Mouse (Mus musculus) intestine, embryonic 14.5 days (tissue): ENCODE results near the gene Crhr1. TPM values are rescaled to one million over a fixed set of nuclear protein-coding genes. Genes with fewer than 3 reads are reported as not detected.

ENCODE experiments used
- ATAC-seq: fragments of 200-750 bp; cut with Nextera tagmentation; replicated peaks from 2 replicates; pipeline ENCODE4 v1.8.0; 2017; ENCODE audit warnings: low read depth, moderate number of reproducible peaks, moderate TSS enrichment, moderate library complexity; ENCODE audit not compliant: low FRiP score, low TSS enrichment
- DNase-seq: peaks from one replicate; pipeline ENCODE4 v3.0.0-alpha.2; 2018; ENCODE audit warnings: low spot score
- H3K27ac ChIP-seq: fragments of 300-500 bp; sonication (generic); 2 replicates; pipeline ENCODE4 v1.5.1; 2014; ENCODE audit warnings: low read depth, mild to moderate bottlenecking, control low read depth
- H3K27me3 ChIP-seq: fragments of 300-500 bp; sonication (generic); replicated peaks from 2 replicates; pipeline ENCODE4 v1.6.1; 2014; ENCODE audit warnings: low read length, control low read depth; ENCODE audit not compliant: control insufficient read depth, insufficient read depth
- H3K36me3 ChIP-seq: fragments of 300-500 bp; sonication (generic); 2 replicates; pipeline ENCODE4 v1.6.1; 2014; ENCODE audit warnings: low read length, control low read depth; ENCODE audit not compliant: control insufficient read depth, insufficient read depth
- H3K4me1 ChIP-seq: fragments of 300-500 bp; sonication (generic); replicated peaks from 2 replicates; pipeline ENCODE4 v1.6.1; 2014; ENCODE audit warnings: low read length, control low read depth, mixed read lengths; ENCODE audit not compliant: control insufficient read depth, insufficient read depth
- H3K4me2 ChIP-seq: fragments of 300-500 bp; sonication (generic); 2 replicates; pipeline ENCODE4 v1.6.1; 2014; ENCODE audit warnings: low read length
- H3K4me3 ChIP-seq: fragments of 300-500 bp; sonication (generic); 2 replicates; pipeline ENCODE4 v1.5.1; 2014; ENCODE audit warnings: low read depth, low read length, control low read depth, mixed read lengths
- H3K9ac ChIP-seq: fragments of 300-500 bp; sonication (generic); 2 replicates; pipeline ENCODE4 v1.6.1; 2014; ENCODE audit warnings: mild to moderate bottlenecking, low read length
- H3K9me3 ChIP-seq: fragments of 300-500 bp; sonication (generic); 2 replicates; pipeline ENCODE4 v1.6.1; 2016; ENCODE audit warnings: low read length, control low read depth; ENCODE audit not compliant: control insufficient read depth
- WGBS: fragments of 180-500 bp; shearing (Covaris S2); extraction: QIAGEN DNeasy Blood & Tissue Kit; methylation state at CpG from one replicate; pipeline ENCODE4 v1.1.7; 2014; 5-methylcytosine and 5-hydroxymethylcytosine counted together
- polyA plus RNA-seq: library from polyadenylated mRNA; unstranded; fragments of >200 nt; fragmentation: Nextera tagmentation; extraction: Ambion mirVana; gene quantifications from 2 replicates; pipeline ENCODE4 v1.2.1, GENCODE M21; 2014

The Crhr1 gene
- polyA plus RNA-seq, 1 experiment from 2014 or later: 0.26 TPM

DNA sequence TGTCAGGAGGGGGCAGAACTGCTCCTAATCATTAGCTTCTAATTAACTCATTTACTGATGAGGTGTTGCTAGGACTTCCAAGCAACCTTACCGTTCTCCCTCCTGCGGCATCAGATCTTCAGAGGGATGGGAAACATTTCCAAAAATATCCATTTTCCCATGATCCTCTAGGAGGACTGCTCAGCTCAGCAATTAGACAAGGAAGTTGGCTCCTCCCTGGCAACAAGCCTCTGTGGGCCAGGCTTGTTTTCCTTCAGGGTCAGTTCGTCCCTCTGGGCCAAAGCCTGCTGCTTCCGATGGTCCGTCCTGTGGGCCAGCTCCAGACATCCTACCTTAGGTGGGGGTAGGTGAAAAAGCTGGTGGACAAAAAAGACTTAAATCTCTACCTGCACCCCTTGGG, 28.5 kb downstream of the Crhr1 start:
- no peaks in the 10 kb centered on the region; the same call in 1 of the 2 replicates for H3K4me1 ChIP-seq
- peaks cover 11% of the 10 kb centered on the region for H3K27me3 ChIP-seq
- no peak for ATAC-seq
- WGBS: 79% methylated on average over 5 of the region's 5 CpGs
- H3K9ac ChIP-seq: no peak overlapping the region
- no peak overlapping the region for H3K4me3 ChIP-seq
- no peaks in the 10 kb centered on the region for H3K36me3 ChIP-seq
- H3K4me2 ChIP-seq: no peak overlapping the region
- DNase-seq: no peak
- no peaks in the 10 kb centered on the region for H3K9me3 ChIP-seq
- H3K27ac ChIP-seq: no peak overlapping the region

DNA sequence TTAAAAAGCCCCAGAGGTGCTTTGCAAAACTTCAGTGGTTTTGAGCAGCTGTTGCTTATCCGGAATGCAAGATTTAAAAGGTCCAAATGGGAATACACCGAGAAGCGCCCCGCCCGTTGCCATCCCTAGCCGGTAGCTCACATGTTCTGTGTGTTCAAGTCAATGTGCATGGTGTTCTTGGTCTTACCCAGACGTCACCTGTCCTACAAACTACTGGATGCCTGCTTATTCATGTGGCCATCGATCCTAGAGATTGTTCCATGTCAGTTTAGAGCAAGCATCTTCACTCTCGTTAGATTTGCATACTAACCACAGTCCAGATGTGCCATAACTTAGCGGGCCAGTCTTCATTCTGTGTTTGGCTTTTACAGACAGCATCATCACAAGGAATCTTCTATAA, 31.6 kb downstream of the Crhr1 start:
- H3K9me3 ChIP-seq: no peaks in the 10 kb centered on the region
- H3K4me3 ChIP-seq: no peak overlapping the region
- H3K36me3 ChIP-seq: no peaks in the 10 kb centered on the region
- H3K27ac ChIP-seq: no peak overlapping the region
- no peak for ATAC-seq
- H3K27me3 ChIP-seq: no peaks in the 10 kb centered on the region
- no peak overlapping the region for H3K9ac ChIP-seq
- WGBS: 91% methylated on average over 10 of the region's 10 CpGs
- no peak overlapping the region for H3K4me2 ChIP-seq
- no peaks in the 10 kb centered on the region for H3K4me1 ChIP-seq
- no peak for DNase-seq

DNA sequence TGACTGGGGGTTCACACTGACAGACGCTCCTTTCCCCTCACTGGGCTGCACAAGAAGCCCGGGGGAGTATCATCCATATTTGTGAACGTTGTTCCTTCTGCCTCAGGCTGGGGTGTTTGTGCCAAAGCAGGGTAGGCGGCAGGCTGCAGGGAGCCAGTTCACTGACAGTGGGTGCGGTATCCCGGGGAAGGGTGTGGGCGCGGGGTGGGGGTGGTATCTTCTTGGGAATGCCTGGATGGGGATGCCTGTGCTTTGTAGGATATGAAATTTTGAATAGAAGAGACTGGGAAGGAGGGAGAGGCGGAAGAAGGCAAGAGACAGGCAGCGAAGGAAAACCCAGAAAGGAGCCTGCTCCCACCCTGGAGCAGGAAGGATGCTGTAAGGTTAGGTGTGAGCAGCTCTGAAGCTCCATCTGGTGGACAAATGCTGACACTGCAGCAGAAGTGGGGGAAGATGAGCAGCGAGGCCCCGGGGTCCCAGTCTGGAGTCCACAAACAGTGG, 38.7 kb downstream of the Crhr1 start:
- 0 out of 2 replicates have a peak, but pooled peaks have one; percentile 32 for ATAC-seq
- H3K9ac ChIP-seq: no peak overlapping the region
- 38% methylated on average over 12 of the region's 12 CpGs for WGBS

DNA sequence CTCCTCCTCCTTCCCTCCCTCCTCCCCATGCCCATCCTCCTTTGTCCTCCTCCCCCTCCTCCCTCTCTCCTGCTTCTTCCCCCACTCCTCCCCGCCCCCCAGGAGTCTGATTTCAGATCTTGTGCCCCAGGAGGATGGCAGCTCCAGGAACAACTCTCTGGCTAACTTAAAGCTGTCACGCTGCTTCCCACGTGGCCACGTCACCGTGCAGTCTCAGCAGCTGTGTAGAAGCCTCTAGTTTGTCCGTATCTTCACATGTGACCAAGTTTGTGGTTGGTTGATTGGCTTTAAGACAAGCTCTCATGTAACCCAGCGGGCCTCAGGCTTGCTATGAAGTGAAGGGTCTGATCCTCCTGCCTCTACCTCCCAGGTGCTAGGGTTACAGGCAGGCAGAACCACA, 46.2 kb downstream of the Crhr1 start:
- Histone ChIP-seq H3K4me2 (no peak overlapping the region), H3K4me3 (no peak overlapping the region), H3K9ac (no peak overlapping the region), H3K9me3 (no peaks in the 10 kb centered on the region), H3K4me1 (no peaks in the 10 kb centered on the region), H3K36me3 (no peaks in the 10 kb centered on the region), H3K27ac (no peak overlapping the region), H3K27me3 (no peaks in the 10 kb centered on the region)
- DNase-seq (no peak), ATAC-seq (no peak)
- WGBS: 34% methylated on average over 7 of the region's 7 CpGs

More for the DNA sequence above, 38.7 kb downstream of the Crhr1 start:
- H3K4me2 ChIP-seq: no peak overlapping the region
- no peaks in the 10 kb centered on the region for H3K9me3 ChIP-seq
- H3K27me3 ChIP-seq: no peaks in the 10 kb centered on the region
- H3K27ac ChIP-seq: no peak overlapping the region
- peak; percentile 88 for DNase-seq
- H3K4me1 ChIP-seq: no peaks in the 10 kb centered on the region
- H3K4me3 ChIP-seq: no peak overlapping the region
- no peaks in the 10 kb centered on the region for H3K36me3 ChIP-seq

DNA sequence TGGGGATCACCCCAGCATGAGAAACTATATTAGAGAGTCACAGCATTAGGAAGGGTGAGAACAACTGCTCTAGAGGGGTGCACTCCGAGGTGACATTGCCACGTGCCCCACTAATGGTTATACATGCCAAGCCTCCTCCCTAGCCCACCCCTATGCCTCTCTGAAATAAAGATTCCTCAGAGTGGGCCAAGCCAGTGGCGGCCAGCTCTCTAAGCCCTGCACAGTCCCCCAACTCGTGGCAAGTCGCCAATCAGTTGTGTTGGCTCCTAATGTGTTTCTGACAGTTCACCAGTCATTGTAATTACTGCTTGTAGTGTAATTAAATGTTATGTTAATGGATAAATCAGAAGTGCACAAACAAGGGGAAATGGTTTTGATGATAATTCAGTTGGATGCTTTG, 47.1 kb downstream of the Crhr1 start:
- Histone ChIP-seq H3K4me1 (no peaks in the 10 kb centered on the region), H3K9ac (no peak overlapping the region), H3K9me3 (no peaks in the 10 kb centered on the region), H3K4me3 (no peak overlapping the region), H3K4me2 (no peak overlapping the region), H3K27me3 (no peaks in the 10 kb centered on the region), H3K27ac (no peak overlapping the region), H3K36me3 (no peaks in the 10 kb centered on the region)
- DNase-seq: no peak
- WGBS: 74% methylated on average over 5 of the region's 5 CpGs
- no peak for ATAC-seq

DNA sequence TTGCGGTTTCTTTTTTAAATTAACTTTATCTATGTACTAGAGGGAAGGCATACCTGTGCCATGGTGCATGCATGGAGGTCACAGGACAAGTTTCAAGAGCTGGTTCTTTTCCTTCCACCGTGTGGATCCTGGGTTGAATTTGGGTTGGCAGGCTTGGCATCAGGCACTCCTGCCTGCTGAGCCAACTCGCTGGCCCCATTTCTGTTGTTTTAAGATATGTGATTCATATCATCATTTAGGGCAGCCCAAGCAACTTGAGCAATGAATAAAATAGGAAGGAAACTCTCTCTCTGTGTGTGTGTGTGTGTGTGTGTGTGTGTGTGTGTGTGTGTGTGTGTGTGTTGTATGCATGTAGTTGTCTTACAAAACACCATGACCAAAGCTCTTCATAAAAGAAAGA, 49.5 kb downstream of the Crhr1 start:
- H3K4me3 ChIP-seq: no peak overlapping the region
- no peaks in the 10 kb centered on the region for H3K9me3 ChIP-seq
- no peaks in the 10 kb centered on the region for H3K4me1 ChIP-seq
- H3K4me2 ChIP-seq: no peak overlapping the region
- no peaks in the 10 kb centered on the region for H3K27me3 ChIP-seq
- ATAC-seq: no peak
- DNase-seq: no peak
- H3K36me3 ChIP-seq: no peaks in the 10 kb centered on the region
- no peak overlapping the region for H3K9ac ChIP-seq
- WGBS: 84% methylated on average over 3 of the region's 3 CpGs
- no peak overlapping the region for H3K27ac ChIP-seq

DNA sequence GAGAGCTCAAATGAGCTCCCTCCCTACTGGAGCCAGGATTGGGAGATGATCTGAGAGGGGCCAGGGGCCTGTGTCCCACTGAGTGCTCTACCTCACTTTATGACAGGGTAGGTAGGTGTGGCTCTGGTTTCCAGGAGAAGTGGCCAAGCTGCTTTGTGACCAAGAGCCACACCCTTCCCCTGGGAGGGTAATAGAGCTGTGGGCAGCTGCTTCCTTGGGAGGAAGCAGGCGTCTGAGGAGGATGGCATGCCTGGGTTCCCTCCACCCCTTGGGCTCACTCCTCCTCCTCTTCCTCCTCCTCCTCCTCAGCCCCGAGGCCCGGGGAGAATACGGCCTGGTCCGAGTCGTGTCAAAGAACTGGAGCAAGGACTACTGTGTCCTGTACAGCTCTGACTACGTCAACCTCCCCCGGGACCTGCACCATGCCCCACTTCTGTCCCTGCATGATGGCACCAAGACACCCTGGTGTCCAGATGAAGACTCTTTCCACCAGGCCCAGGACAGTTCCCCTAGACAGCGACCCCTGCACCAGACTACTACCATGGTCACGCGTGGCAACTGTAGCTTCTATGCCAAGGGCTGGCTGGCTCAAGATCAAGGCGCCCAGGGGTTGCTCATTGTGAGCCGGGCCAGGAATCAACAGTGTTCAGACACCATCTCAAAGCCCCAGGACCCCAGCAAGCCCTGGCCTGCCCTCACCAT, 53.6 kb downstream of the Crhr1 start, which contains the start of gene Sppl2c:
TSS of gene Sppl2c (plus strand) at position 193 of the 702 bp plus-strand sequence.
- no peak within 1 kb of the TSS for H3K4me2 ChIP-seq
- no peak for ATAC-seq
- 78% methylated on average over 13 of the region's 13 CpGs for WGBS
- H3K4me1 ChIP-seq: no peaks in the 10 kb centered on the region
- no peaks in the 10 kb centered on the region for H3K36me3 ChIP-seq
- no peak for DNase-seq
- no peak within 1 kb of the TSS for H3K4me3 ChIP-seq
- H3K27me3 ChIP-seq: no peaks in the 10 kb centered on the region
- H3K9me3 ChIP-seq: no peaks in the 10 kb centered on the region
- H3K27ac ChIP-seq: no peak within 1 kb of the TSS
- H3K9ac ChIP-seq: no peak within 1 kb of the TSS

DNA sequence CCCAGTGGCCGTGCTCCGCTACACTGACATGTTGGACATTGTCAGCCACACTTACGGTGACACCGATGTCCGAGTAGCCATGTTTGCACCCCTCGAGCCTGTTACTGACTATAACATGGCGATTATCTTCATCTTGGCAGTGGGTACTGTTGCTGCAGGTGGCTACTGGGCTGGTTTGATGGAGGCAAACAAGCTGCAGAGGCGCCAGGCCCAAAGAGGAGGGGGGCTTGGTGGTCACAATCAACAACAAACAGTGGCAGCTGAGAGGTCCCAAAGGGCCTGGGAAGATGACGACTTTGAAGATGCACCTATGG, 54.1 kb downstream of the Crhr1 start:
- no peak overlapping the region for H3K4me2 ChIP-seq
- no peak for DNase-seq
- 94% methylated on average over 9 of the region's 9 CpGs for WGBS

DNA sequence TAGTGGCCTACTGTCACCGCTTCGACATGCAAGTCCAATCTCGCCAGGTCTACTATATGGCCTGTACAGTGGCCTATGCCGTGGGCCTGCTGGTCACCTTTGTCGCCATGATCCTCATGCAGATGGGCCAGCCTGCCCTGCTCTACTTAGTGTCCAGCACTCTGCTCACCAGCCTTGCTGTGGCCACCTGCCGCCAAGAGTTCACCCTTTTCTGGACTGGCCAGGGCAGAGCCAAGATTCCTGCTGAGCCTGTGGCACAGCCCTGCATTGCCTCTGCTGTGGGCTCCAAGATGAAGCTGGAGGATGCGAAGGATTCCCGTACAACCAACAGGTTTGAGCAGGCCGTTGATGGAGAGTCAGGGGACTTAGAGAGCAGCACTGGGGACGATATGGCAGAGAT, 55.1 kb downstream of the Crhr1 start:
- Histone ChIP-seq H3K4me3 (no peak overlapping the region), H3K9me3 (no peaks in the 10 kb centered on the region), H3K36me3 (no peaks in the 10 kb centered on the region), H3K27ac (no peak overlapping the region), H3K9ac (no peak overlapping the region), H3K27me3 (no peaks in the 10 kb centered on the region), H3K4me2 (no peak overlapping the region), H3K4me1 (no peaks in the 10 kb centered on the region)
- 93% methylated on average over 10 of the region's 10 CpGs for WGBS
- no peak for DNase-seq
- ATAC-seq: no peak

More for the DNA sequence above, 54.1 kb downstream of the Crhr1 start:
- H3K4me3 ChIP-seq: no peak overlapping the region
- no peak overlapping the region for H3K27ac ChIP-seq
- no peaks in the 10 kb centered on the region for H3K27me3 ChIP-seq
- H3K9me3 ChIP-seq: no peaks in the 10 kb centered on the region
- H3K36me3 ChIP-seq: no peaks in the 10 kb centered on the region
- H3K9ac ChIP-seq: no peak overlapping the region
- H3K4me1 ChIP-seq: no peaks in the 10 kb centered on the region
- ATAC-seq: no peak
